Mouse (Mus musculus): ENCODE measurements around the gene Fam219a.

DNA sequence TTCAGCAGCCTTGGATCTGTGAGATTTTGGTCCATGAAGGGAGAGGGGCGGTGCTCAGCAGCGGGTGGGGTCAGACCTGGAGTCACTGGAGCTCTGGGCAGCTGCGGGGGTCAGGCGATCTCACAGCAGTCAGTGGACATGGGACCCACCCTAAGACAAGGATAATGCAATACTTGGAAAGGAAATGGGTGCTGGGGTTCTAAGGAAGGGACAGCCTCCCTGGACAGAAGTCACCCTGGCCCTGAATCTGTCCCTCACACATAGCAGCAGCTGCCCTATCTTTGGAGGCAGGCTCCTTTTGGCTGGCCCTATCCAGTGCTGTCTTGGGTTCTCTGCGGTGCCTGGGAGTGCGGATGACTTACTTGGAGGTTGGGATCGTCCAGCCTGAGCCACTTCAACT lies 45.5 kb downstream of the Fam219a start:
- TF ChIP-seq CTCF (IDR thresholded peaks at IDR 0.05; ENCODE audit: low read depth, low read length) (no peak), GATA1 (IDR thresholded peaks at IDR 0.05; ENCODE audit: borderline replicate concordance, low read length) (no peak), TAL1 (conservative IDR thresholded peaks at IDR 0.05; ENCODE audit: low read depth, low read length) (no peak), POLR2AphosphoS5 (IDR thresholded peaks at IDR 0.05; ENCODE audit: insufficient replicate concordance, low read depth, low read length) (no peak), GATA2 (IDR thresholded peaks at IDR 0.05; ENCODE audit: borderline replicate concordance, low read depth, low read length) (no peak)
